Mouse (Mus musculus): ENCODE data around the gene Tmem150b.
A peak's percentile ranks its signal among the peaks of the same experiment; 100 is the strongest.

The Tmem150b gene

DNA sequence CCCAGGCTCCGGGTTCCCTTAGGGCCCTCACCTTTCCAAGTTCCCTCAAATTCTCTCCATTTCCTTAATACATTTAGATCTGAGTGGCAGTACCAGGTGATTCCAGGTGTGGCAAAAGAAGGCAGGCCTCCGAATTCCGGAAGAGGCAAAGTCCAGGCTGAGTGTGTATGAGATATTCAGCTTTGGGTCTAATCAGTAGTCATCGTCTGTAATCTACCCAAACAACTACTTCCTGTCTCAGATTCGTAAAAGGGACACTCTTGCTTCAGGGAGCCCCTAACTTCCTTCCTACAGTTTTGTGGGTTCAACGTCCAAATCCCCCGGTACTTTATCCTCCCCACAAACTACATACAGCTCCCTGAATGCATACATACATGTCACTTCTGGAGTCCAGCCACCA is at the start of gene Tmem150b:
Gene Tmem150b (minus strand): TSS at position 81 of the 400 bp plus-strand sequence.
- DNase-seq (ENCODE audit: low read depth, low spot score) = no peak

DNA sequence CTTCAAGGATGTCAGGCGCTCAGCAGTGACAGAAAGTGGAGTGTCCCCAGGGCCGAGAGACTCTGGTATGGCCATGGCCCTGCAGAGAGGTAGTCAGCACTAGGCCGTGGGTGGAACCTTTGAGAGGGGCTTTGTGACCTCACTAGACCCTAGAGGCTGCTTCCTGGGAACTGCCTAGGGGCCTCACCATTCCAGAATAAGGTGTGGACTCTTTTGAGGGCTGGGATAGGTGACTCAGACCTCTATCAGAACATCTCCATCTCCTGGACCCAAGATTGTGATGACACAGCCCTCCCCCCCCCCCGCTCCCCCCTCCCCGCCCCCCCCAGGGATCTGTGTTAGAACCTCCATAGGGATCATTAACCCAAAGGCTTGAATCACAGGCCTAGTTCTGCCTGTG is 46.2 kb upstream of the Tmem150b start, which contains the start of gene Fam71e2:
Gene Fam71e2 (minus strand): TSS at position 101 of the 400 bp plus-strand sequence.
- no peak for DNase-seq (ENCODE audit: low read depth, low spot score)

DNA sequence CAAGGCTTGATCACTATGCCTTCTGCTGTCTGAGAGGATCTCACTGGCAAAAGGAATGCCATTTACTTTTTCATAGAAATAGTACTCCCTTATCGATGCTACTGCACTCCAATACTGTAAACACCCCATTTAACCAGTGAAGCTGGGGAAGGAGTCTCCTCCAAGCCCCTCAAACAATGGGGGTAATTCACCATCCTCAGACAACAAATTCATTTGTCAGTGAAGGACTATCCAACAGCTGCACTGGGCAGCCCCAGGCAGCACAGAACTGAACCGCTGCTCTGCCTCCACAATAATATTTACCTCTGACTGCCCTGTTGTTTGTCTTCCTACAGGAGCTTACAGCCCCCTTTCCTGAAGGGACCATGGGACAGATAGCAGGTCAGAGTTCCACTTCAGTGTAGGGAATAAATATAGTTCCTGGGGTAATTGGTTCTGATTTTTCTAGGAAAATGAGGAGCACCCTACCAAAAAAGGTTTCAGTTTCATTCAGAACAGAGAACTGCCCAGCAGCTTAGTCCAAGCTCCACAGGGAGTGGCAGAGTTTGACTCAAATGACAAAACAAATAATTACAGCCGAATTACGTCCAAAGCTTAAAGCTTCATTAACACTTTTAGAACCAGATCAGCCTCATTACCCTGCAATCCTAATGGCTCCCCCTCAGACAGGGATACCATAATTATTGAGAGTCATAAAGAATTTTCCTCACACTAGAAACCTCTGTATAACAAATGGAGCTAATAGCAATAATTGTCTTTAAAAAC is 40.1 kb upstream of the Tmem150b start:
- no peak for DNase-seq (ENCODE audit: low read depth, low spot score)

- DNase-seq (ENCODE audit: low read depth, low spot score) = no peak
Measured at GRCm38 (mm10) chr7:4759670-4760069, 34.6 kb upstream of the Tmem150b start.

- peak; percentile 89 for DNase-seq (ENCODE audit: low read depth, low spot score)
Measured at GRCm38 (mm10) chr7:4752821-4753570, 27.9 kb upstream of the Tmem150b start, which contains the start of gene Cox6b2. Gene Cox6b2 (minus strand): TSS chr7:4753094.

GRCm38 (mm10) chr7:4751971-4752820 is 27.1 kb upstream of the Tmem150b start:
- peak; percentile 88 for DNase-seq (ENCODE audit: low read depth, low spot score)

DNA sequence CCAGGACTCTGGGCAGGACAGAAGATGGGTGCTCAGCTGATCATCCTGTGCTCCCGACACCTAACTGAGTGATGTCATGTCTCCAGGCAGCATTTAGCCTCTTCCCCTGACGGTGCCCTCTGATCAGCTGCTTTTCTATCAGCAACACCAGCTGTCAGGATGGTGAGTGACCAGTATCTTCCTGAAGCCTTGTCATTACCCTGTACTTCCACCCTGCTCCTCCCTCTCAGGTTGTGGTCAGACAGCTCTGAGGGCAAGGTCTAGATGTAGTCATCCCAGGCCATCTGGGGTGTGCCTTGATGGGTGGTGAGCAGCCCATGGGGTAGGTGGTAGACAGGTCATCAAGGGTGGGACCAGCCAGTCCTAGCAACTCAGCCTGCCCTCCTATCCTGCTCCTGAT is 24.1 kb upstream of the Tmem150b start:
- DNase-seq (ENCODE audit: low read depth, low spot score) = no peak

DNA sequence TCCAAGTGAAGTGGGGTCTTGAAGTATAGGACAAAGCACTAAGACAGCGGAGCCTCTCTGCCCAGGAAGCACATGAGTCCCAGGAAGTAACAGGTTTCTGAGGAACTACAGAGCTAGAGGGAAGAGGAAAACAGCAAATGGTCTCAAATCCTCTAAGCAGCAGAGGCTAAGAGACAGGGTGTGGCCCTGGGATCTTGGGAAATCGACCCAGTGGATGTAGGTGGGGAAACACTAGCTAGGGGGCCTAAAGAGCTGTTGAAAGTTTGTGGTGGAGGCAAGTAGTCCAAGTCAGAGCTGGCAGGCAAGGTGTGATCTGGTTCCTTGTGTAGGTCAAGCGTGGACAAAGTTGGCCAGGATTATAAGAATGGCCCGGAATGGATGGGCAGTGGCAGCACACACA is 23.3 kb upstream of the Tmem150b start:
- no peak for DNase-seq (ENCODE audit: low read depth, low spot score)

- DNase-seq (ENCODE audit: low read depth, low spot score) = no peak
Measured at GRCm38 (mm10) chr7:4747156-4747899, 22.3 kb upstream of the Tmem150b start.

DNA sequence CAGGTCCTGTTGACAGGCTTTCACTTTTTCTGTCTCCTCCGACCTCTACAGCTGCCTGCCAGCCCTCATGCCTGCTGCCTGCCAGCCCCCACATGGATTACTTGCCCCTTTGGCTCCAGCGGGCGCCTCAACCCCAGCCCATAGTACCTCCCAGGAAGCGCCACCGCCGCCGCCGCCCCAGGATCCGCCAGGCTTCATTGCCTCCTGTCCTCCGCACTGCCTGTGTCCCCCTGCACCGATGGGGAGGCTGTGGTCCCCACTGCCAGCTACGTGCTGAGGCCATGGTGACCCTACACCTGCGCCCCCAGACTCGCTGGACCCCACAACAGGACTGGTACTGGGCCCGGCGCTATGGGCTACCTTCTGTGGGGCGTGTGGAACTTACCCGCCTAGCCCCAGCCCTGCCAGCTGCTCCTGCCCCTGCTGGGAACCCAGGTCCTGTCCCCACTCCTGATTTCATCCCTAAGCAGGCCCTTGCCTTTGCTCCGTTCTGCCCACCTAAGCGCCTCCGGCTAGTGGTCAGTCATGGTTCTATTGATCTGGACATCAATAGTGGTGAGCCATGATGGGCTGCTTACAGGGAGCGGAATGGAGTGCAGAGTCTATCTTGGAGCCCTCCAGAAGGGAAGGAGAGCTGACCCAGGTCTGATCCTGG is 21.4 kb upstream of the Tmem150b start:
- no peak for DNase-seq (ENCODE audit: low read depth, low spot score)

DNA sequence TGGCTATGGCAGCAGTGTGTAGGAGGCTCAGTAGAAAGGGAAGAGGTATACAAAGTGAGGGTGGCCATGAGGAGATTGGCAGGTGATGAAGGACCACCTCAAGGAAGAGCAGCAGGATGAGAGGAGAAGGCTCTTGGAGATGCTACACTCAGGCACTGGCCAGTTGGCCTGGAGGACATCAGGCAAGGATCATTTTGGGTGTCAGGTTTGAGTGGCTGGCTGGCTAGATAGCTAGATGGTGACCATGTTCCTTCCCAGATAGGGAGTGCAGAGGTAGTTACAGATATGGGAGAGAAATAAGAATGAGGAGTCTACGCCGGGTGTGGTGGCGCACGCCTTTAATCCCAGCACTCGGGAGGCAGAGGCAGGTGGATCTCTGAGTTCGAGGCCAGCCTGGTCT is 19.8 kb upstream of the Tmem150b start:
- no peak for DNase-seq (ENCODE audit: low read depth, low spot score)

GRCm38 (mm10) chr7:4743354-4743753 is 18.3 kb upstream of the Tmem150b start:
- no peak for DNase-seq (ENCODE audit: low read depth, low spot score)

DNA sequence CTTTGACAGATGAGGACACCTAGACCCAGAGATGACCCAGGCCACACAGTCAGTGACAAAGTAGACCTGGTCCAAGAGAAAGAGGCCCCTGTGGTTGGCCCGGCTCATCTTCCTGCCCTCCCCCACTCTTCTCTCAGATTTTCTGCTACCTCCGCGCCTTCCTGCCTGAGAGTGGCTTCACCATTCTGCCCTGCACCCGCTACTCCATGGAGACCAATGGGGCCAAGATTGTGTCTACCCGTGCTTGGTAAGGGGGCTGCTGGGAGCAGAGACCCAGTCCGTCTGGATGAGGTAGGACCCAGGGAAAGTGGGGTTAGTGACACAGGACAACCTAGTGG is 17.4 kb upstream of the Tmem150b start:
- no peak for DNase-seq (ENCODE audit: low read depth, low spot score)

DNA sequence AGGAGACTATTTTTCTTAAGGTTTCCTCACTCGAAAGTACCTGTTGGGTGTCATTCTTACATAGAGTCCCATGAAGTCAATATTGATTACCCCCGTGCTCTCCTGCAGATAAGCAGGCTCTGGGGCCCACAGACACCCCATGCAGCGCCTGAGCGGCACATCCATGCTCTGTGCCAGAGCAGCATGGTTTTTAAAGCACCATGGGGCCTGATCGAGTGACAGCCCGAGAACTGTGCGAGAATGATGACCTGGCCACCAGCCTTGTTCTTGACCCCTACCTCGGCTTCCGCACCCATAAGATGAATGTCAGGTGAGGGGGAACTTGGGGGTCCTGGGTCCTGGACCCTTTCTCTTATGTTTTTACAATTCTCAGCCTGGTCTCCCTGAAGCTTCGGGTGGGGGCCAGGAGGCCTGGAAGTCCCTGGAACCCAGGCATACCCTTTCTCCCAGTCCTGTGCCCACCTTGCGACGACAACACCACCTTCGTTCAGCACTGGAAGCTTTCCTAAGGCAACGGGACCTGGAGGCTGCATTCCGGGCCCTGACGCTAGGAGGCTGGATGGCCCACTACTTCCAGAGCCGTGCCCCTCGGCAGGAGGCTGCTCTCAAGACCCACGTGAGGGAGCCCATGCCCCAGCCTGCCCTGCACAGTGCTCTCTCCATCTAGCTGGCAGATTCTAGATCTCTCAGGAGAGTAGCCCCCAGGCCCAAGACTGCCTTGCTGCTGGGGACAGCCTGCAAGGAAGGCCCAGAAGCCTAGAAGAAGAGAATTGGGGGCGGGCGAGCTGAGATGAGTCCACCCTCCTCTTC is 16.8 kb upstream of the Tmem150b start:
- DNase-seq (ENCODE audit: low read depth, low spot score) = no peak

- peak; percentile 42 for DNase-seq (ENCODE audit: low read depth, low spot score)
Measured at GRCm38 (mm10) chr7:4741151-4741550, 16.1 kb upstream of the Tmem150b start.

DNA sequence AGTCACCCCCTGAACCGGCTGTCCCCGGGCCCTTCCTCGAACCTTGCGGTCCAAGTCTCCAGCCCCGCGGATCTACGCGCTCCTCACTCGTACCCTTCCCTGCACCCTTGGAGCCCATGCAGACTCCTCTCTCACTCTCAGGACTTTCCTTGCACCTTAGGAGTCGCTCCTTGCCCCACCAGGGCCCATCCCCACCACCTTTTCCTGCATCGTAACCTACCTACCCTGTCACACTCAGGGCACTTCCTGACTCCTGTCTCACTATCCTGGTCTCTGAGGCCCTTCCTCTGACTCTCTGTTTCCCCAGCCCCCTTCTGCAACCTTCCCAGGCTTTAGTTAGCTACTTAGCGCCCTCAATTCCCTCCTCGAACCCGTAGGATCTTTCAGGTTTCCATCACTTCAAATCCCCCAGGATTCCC is 15.3 kb upstream of the Tmem150b start:
- DNase-seq (ENCODE audit: low read depth, low spot score) = no peak

- DNase-seq (ENCODE audit: low read depth, low spot score) = peak; percentile 96
Measured at GRCm38 (mm10) chr7:4739544-4740275, 14.7 kb upstream of the Tmem150b start, which contains the start of gene Kmt5c. Gene Kmt5c (plus strand): TSS chr7:4740115.

- DNase-seq (ENCODE audit: low read depth, low spot score) = no peak
Measured at GRCm38 (mm10) chr7:4739041-4739543, 14.0 kb upstream of the Tmem150b start.

DNA sequence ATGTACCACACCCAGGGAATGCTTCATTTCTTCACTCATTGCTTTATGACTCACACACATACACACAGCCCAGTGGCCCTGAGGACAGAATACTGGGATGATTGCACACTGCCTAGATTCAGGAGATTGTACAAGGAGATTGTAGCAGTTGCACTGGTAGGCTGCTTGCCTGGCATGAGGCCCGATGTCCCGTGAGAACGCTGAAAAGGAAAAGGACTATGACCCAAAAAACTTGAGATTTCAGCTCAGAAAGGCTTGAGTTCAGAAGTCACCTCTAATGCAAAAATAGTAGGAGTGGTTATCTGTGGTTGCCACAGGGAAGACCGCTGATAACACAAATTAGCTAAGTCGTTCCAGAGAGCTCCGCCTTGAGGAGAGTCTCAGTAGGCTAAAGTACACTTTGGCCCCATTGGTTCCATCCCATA is 7.9 kb upstream of the Tmem150b start:
- no peak for DNase-seq (ENCODE audit: low read depth, low spot score)

All from WW6 (cell line).